Mouse (Mus musculus) T-helper 2 cell (primary cell): Measurements from ENCODE around the gene Slc39a11.

Experiments used
- in situ Hi-C: fragments of 300-600 bp; cut with MboI, MseI; formaldehyde crosslinking; loops from one replicate; pipeline ENCODE4 v1.15.1; 2025; ENCODE audit warnings: high pct_unique_total_duplicates

Gene Slc39a11

DNA sequence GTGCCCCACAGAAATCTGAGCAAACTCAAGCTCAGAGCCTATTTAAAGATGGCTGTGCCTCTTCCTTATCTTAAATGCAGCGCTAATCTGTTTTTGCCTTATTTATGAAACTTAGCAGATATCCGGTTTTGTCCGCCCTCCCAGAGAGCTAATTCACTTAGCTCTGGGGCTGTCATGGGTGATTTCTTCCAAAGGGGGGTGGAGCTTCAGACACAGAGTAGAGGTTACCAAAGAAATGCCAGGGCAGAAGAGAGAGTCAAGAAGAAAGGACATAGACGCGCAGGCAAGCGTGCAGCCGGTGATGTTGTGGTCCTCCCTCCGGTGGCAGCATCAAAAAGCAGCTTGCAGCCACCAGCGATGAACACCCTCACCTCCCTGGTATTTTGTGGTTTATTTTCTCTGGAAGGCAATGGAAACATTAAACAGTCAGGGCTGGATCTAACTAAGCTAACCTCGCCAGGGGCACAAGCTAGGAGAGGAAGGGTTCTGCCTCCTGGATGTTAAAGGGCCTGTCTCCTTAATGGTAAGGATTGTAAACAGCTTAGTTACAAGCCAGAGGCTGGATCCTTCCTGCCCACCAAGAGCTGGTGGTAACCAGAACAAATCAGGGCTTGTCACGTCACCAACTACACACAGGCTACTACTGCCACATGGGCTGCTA, 103.5 kb downstream of the Slc39a11 start:
- in situ Hi-C loops = no loop called here

DNA sequence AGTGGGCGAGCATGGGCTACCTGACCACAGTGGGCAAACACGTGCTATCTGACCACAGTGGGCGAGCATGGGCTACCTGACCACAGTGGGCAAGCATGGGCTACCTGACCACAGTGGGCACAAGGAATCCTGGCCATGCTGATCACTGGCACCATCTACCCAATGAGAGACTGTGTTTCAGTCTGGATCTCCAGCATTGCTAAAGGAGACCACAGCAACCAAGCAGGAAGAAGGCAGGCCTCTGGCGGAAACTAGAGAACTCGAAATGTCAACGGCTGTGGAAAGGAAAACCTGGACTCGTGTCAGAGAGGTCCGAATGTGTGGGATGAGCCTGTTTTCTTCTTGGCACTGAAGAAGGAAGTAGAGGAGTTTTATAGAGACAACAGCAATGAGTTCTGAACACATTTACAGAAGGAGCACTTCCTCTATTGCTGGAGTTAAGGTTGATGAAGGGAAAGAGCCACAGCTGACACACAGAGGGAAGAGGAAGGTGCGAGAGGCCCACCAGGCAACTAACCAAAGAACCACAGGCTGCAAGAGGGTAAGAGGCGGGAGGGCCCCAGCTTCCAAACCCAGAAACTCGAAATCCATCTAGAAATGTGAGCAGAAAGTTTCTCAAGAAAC, 105.8 kb downstream of the Slc39a11 start:
- in situ Hi-C loops = no loop called here

DNA sequence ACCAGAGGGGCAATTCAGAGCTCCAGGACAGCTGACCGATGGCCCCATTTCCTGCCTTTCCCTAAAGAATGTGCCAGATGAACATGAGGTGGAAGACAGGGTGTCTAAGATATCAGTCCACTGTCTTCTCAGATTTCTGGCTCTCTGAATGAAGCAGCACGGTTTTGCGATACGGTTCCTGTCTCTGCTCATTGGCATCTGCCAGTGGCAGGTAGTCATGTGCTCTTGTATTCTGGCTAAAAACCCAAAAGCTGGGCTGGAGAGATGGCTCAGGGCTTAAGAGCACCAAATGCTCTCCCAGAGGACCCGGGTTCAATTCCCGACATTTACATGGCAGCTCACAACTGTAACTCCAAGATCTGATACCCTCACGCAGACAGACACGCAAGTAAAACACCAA, 108.8 kb downstream of the Slc39a11 start:
- in situ Hi-C loops = no loop called here

DNA sequence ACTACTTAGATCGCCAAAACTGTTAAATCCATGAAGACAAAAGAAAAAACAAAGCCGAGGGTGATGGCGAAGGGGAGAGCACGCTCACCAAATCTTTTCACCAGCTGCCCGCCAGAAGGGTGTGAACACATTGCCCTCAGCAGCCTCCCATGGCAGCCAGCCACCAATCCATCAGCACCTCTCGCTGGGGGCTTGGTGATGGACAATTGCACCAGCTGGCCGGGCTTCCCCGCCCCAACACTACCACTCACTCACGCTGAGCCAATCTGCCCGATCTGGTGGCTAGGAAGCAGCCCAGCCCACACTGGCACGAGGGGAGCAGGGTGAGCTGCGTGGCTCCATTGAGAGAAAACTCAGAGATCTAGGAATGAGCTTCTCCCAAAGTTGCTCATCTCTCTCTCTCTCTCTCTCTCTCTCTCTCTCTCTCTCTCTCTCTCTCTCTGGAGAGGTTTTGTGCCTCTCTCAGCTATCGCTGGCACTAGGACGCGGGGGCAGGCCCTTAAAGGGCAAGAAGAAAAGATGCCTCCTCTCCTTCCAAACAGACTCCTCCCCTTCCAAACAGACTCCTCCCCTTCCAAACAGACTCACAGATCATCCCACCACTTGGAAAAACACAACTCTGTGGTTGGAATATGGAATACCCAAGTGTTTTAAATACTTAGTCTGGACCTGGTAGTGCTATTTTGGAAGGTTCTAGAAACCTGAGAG, 110.2 kb downstream of the Slc39a11 start:
- in situ Hi-C loops = no loop called here

DNA sequence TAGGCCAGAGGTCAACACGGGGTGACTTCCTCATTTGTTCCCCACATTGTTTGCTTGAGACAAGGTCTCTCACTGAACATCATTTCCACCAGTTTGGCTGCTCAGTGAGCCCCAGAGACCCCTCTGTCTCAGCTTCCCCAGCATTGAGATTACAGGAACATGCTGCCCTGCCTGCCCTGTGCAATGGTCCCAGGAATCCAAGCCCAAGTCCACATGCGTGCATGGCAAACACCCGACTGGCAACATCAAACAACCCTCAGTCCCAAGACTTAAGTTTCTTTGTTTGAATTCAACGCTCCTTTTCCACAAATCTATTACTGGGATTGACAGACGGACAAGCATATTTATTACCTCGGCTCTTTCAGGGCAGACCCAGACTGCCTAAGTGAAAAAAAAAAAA, 110.8 kb downstream of the Slc39a11 start:
- in situ Hi-C loops = no loop called here

DNA sequence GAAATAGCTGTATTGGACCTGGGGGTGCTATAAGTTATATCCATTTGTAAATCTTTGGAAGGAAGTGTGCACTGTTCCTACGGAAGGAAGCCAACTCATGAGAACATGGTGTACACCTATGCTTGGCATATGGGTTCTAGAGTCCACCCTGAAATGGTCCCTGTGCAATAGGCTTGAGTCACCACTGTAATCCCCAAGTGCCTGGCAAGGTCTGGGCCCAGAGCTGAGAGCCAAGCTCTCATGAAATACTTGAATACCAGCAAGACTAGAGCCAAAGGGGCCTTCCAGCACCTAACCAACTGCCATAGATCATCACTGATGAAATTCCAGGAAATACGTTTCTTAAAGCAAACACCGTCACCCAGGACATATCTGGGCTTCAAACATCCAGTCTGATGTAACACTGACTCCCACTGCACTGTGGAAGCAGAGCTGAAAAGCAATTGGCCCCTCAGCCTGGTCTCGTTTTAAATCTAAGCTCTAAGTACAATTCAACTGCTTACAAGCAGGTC, 111.4 kb downstream of the Slc39a11 start:
- in situ Hi-C loops = no loop called here

DNA sequence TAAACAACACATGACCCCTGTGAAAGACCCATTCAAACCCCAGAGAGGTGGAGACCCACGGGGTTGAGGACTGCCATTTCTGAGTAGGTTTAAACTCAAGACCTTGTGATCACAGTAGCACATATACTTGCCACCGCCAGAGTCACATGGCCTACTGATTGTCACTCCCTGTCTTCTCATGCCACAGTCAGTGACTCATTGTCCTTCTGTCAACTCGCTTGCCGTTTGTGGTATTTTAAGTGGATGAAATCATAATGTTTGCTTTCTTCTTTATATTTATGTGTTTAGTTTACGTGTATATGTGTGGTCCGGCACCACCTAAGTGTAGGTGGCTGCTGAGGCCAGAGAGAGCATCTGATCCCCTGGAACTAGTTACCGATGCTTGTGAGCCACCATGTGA, 112.2 kb downstream of the Slc39a11 start:
- in situ Hi-C loops = no loop called here

DNA sequence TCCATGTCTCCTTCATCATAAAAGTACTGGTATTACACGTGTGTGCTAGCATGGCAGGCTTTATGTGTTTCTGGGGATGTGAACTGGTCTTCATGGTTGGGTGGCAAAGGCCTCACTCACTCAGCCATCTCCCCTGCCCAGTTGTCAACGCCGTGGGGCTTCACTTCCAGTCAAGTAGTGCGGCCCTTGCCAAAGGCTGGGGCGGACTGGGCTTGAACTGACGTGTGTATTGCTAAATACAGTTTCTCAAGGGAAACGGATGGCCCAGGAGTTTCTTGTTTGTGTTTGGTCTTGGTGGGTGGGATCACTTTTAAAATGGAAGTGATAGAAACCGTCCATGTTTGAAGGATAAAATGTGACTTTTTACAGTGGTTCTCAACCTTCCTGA, 112.7 kb downstream of the Slc39a11 start:
- in situ Hi-C loops = no loop called here

DNA sequence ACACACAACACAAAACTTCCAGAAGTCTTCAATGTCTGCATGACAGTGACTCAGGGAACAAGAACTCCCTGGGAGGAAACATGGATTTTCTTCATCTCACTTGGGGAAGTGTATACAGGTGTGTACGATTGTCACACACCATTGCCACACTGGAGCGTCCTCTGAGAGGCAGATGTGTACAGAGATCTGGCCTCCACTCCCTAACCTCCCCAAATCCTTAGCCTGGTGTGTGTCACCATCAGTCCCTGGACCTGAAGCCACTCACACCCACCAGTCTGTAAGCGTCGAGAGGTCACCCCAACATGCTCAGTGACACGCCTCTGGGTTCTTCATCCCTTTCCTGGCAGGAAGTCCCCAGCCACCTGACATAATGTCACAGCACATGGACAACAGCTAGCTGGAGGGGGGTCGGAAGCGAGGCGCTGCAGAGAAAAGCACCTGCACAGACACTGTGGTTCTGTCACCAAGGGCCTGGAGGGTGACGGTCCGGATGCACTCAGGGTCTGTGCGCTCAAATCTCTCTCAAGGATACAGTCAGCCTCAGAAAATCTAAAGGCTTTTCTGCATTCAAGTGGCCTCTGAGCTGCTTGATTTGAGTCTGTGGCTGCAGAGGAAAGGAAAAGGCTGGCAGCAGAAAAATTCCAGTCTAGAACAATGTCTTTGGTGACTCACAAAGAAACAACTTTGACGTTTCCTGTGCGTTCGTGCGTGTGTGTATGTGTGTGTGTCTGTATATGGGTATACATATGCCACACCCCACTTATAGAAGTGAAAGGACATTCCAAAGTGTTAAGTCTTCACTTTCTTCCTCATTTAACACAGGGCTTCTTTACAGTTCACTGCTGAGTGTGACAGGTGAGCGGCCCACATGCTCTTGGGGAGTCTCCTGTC, 113.3 kb downstream of the Slc39a11 start:
- in situ Hi-C loops = no loop called here

DNA sequence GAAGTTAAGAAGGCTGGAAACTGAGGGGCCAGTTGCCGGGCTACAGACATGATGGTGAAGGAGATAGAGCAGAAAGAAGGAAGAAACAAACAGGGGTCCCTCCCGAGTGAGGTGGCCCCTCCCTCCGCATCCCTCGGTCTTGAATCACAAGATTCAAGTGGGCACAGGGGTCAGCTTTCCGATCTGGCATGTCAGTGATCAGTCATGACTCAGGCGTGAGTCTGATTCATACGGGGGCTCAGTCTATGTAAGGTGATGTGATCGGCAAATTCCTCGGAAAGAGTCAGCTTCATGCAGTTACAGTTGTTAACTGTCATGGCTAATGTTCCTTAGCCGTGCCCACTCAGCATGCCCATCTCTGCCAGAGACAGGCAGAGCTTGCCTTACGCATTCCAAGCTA, 115.5 kb downstream of the Slc39a11 start:
- in situ Hi-C loops = no loop called here

DNA sequence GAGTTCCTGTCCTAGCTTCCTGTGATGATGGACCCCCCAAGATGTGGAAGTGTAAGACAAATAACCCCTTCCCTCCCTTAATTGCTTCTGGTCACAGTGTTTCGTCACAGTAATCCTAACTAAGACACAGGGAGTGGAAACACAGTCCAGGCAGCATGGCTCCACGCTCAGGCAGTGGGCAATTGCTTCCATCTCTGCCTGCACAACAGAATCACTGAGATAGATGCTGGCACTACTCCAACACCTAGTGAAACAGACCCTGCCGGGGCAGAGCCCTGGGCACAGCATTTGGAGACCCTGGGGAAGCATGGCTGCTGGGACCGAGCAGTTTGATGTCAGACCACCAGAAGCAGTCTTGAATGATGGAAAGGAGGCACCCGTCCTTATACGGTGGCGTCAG, 115.9 kb downstream of the Slc39a11 start:
- in situ Hi-C loops = no loop called here

DNA sequence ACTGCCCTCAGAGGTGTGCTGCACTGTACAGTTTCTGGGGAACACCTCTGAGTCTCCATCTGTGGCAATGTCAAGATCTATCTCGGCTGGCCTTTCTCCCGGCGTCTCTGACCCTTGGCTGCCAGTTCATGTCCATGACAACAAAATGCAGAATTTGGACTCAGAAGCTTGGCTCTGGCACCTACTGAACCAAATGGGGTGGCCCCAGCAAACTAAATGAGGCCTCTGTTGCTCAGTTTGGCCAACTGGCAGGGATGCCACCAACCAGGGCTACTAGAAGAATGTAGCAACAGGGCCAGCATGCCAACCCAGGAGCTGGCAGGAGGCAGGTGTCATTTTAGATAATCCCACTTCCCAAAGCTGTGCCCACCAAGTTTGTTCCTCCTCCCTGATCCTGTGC, 121.5 kb downstream of the Slc39a11 start:
- in situ Hi-C loops = no loop called here

DNA sequence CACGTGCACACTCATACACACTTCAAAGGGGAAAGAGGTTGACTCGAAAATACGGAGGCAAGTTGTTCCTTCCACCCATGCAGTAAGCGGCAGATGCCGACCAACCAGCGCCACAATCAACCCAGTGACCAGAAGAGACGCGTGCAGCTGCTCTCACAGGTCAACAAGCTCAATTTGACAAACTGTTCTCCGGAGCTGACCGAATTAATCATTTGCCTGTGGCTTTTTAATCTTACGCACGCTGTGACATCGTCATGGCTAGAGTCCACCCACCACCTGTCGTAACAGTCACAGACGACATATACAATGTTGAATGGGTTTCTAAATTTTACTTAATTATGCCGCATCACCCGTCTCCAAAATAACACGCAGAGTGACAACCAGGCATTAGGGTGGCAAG, 124.1 kb downstream of the Slc39a11 start:
- in situ Hi-C loops = no loop called here

DNA sequence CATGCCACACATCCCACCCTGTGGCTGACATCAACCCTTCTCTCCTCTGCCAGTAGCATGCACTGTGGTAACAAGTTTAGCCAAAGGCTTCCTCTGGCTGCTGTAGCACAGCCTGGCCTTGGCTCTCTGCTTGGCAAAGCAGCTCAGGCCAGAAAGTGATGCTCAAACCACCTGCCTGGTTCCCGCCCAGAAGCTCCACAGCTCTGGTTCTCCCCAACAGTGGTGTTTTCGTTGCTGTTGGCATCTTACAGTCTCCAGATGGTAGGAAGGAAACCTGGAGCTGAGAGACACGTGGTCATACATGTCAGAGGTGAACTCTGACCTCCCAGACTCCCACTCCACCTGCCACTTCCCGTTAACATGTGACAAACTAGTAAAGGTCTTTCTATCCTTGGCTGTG, 127.2 kb downstream of the Slc39a11 start:
- in situ Hi-C loops = no loop called here

DNA sequence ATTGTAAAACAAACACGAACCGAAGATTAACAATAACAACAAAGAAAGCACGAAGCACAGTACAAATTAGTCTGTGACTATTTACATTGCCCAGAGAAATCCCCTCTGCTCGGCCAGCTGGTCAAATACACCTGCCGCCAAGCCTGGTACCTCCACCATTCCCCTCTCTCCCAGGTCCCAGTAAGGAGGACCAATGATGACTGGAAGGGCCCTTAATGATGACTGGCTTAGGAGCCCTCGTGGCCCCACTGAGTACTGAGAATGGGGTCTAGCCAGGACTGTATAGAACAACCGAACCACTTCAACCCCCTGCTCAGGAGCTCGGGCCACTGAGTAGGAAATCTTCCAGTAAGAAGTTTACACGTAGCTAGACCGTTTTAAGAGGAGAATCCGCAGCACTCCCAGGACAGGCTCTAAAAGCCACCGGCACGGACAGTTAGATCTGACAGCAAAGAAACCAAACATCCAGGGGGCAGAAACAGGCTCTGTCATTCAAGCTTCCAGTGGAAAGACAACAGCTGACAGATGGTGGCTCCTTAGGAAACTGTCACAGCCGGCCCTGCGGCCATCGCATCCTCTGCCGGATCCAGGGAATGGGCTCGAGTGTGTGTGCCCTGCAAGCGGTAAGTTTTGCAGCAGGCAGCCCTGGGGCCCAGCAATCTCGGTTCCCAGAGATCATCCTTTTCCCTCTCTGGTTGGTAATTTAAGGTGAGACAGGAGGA, 128.2 kb downstream of the Slc39a11 start:
- in situ Hi-C loops = no loop called here

DNA sequence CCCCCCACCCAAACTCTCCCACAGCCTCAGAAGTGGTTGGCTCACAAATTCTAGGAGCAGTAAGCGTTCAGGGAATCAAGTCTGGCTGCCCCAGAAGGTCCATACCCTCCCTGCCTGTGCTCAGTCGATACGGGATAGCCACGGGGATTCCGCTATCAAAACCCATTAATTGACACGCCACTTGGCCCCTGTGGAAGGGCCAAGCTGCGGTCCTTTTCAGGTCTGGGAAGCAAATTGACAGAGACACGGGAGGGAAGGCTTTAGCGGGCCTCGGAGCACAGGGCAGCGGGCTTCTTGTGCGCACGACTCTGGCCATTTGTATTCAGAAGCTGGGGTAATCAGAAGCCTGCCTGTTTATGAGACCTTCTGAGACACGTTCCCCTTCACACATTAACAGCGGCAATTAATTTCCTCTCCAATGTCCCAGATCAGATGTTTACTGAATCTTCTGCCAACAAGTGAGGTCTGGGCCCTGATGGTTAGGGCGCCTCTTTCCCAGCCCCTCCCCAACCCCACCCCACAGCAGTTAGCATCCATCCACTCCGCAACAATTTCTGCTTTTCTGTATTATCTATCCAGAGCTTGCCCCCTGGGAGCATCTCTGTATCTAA, 128.9 kb downstream of the Slc39a11 start:
- in situ Hi-C loops = no loop called here

DNA sequence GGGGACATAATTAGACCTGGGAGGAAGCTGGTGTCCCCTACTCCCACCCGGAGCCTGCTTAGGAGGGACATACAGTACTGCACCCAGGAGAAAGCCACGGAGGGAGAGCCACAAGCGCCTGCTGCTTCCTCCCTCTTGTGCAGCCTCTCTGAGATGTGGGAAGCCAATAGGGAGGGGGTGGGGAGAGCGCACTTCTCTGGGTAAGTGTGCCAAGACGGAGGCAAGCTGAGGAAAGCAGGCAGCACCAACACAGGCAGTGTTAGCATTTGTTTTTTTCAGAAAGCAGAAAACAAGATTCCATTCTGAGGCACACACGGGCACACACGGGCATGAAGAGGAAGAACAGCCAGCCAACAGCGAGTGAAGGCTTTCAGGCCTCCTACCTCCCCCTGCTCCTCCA, 129.5 kb downstream of the Slc39a11 start:
- in situ Hi-C loops = no loop called here

DNA sequence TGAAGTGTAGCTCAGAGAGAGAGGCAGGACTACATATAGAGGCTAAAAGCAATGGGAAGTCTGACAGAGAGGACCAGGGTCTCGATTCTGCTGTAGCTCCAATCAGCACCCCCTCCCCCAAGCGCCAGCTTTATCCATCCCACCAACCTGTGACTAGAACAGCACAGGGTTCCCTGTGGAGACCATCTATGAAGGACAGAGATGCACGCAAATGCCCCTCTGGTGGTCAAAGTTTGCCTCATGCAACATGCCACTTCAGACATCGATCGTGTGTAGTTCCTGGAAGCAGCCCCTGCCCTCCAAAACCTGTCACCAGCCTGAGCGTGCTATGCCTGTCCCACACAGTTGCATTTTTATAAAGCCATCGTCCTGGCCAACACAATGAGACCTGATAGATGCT, 129.9 kb downstream of the Slc39a11 start:
- in situ Hi-C loops = no loop called here

DNA sequence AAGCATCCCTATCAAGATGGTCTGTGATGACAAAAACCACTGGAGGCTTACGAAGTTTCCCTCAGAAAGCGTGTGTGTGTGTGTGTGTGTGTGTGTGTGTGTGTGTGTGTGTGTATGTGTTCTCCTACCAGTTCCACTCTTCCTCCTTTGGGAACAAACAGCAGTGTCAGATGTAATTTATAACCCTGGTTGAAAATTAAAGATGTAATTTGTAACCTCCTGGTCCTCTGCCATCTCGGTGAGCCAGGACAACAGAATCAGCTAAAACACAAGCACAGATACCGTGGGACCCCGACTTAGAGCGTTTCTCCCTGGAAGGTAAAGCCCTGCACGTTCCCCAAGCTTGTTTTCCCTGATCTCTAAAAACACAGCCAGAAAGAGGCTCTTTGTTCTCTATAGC, 131.7 kb downstream of the Slc39a11 start:
- in situ Hi-C loops = no loop called here

DNA sequence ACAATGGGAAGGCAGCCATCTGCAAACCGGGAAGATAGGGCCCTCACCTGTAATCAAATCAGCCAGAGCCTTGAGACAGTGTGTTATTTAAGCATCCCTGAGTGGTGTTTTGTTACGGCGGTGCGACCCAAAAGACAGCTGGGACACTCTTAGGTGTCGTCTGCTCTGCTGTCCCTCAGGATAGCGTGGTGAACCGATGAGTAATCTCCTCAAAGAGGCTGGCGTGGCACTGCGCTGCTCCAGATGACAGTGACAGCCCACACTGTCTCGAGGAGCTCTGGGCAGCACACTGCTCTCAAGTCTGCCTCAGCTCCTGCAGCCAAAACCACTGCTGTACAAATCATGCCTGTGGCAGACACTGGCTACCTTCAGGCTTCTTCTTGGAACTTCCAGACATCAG, 133.7 kb downstream of the Slc39a11 start:
- in situ Hi-C loops = no loop called here

DNA sequence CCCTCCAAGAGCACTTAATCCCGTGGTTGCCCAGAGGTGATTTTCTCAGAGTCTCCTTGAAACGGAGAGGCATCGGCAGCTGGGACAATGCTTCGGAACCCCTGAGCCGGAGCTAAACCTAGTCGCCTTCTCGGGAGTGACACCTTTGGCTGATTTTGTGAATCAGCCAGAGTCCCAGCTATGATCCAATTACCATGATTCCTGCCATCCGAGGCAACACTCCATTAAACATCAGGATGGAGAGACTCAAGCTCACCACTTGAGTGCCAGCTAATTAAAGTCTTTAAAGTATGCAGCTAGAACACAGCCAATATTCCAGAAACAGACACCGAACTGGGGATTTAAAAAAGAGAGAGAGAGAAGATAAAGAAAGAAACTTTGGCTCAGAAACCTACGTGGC, 136.9 kb downstream of the Slc39a11 start:
- in situ Hi-C loops = no loop called here
